Mouse (Mus musculus): Measurements from ENCODE around the gene Clps. TPM values are rescaled to one million over a fixed set of nuclear protein-coding genes. Genes with fewer than 3 reads are reported as not detected.
A peak's percentile ranks its signal among the peaks of the same experiment; 100 is the strongest.

The Clps gene
- polyA plus RNA-seq, 1 experiment from 2014 or later = not detected

DNA sequence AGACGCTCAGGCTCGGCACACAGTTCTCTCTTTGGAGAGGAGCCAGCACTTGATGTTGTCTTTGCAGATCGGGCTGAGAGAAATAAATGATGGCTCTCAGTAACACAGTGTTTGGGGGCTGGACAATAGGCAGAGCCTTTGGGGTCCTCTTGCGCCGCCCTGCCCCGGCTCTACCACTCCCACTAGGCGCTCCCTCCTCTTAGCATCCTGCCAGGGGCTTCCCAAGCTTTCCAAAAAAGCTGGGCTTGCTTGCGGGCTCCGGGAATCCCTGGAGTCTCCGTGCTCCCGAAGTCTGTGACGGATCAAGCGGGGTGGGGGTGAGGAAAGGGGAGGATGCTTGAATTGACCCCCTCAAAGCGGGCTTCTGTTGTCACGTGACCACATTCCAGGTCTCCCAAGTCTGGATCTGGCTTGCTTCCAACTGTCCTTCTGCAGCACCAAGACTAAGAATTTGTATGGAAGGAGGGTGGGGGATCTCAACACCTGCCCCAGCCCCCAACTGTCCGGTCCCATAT lies 43.1 kb downstream of the Clps start, which contains the start of gene Fkbp5:
Gene Fkbp5 (minus strand): TSS at position 87 of the 515 bp plus-strand sequence.
- Histone ChIP-seq H3K9me3 (ENCODE audit: control insufficient read depth, low read length) (no peaks in the 10 kb centered on the region), H3K27ac (ENCODE audit: low read depth, low read length) (peak within 1 kb of the TSS; percentile 72), H3K4me3 (ENCODE audit: low read length) (peak within 1 kb of the TSS; percentile 53), H3K4me2 (ENCODE audit: low read length) (peak within 1 kb of the TSS; percentile 94), H3K4me1 (ENCODE audit: control insufficient read depth, insufficient read depth, low read depth, low read length) (peaks cover 18% of the 10 kb centered on the region), H3K27me3 (replicated peaks; ENCODE audit: control insufficient read depth, insufficient read depth, low read length) (peaks cover 6% of the 10 kb centered on the region), H3K9ac (ENCODE audit: low read depth, low read length) (peak within 1 kb of the TSS; percentile 77), H3K36me3 (ENCODE audit: control insufficient read depth, insufficient read depth, low read length) (no peaks in the 10 kb centered on the region)
- ATAC-seq = no peak
- WGBS = under 1% methylated on average over 16 of the region's 16 CpGs

DNA sequence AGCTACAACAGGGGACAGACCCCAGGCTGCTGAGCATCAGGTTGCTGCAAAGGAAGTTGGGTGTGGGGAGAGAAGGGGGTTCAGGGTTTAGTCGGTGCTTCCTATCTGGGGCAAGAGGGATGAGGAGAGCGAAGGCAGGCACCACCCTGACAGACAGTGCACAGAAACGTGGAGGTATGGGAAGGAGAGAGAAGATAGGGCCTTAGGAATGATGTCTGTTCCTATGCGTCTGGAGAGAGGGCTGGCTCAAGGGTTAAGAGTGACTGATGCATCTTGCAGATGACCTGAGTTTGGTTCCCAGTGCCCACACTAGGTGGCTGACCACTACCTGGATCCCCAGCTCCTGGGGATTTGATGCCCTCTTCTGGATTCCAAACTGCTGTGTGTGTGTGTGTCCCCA lies 43.7 kb downstream of the Clps start:
- no peak overlapping the region for H3K27ac ChIP-seq (ENCODE audit: low read depth, low read length)
- WGBS = 84% methylated on average over 4 of the region's 4 CpGs
- peaks cover 6% of the 10 kb centered on the region for H3K27me3 ChIP-seq (replicated peaks; ENCODE audit: control insufficient read depth, insufficient read depth, low read length)
- no peaks in the 10 kb centered on the region for H3K9me3 ChIP-seq (ENCODE audit: control insufficient read depth, low read length)
- H3K4me1 ChIP-seq (ENCODE audit: control insufficient read depth, insufficient read depth, low read depth, low read length) = peaks cover 13% of the 10 kb centered on the region
- no peak overlapping the region; the same call in 1 of the 2 replicates for H3K4me3 ChIP-seq (ENCODE audit: low read length)
- peak overlapping the region; percentile 94 for H3K4me2 ChIP-seq (ENCODE audit: low read length)
- H3K9ac ChIP-seq (ENCODE audit: low read depth, low read length) = no peak overlapping the region
- no peaks in the 10 kb centered on the region for H3K36me3 ChIP-seq (ENCODE audit: control insufficient read depth, insufficient read depth, low read length)
- no peak for ATAC-seq

DNA sequence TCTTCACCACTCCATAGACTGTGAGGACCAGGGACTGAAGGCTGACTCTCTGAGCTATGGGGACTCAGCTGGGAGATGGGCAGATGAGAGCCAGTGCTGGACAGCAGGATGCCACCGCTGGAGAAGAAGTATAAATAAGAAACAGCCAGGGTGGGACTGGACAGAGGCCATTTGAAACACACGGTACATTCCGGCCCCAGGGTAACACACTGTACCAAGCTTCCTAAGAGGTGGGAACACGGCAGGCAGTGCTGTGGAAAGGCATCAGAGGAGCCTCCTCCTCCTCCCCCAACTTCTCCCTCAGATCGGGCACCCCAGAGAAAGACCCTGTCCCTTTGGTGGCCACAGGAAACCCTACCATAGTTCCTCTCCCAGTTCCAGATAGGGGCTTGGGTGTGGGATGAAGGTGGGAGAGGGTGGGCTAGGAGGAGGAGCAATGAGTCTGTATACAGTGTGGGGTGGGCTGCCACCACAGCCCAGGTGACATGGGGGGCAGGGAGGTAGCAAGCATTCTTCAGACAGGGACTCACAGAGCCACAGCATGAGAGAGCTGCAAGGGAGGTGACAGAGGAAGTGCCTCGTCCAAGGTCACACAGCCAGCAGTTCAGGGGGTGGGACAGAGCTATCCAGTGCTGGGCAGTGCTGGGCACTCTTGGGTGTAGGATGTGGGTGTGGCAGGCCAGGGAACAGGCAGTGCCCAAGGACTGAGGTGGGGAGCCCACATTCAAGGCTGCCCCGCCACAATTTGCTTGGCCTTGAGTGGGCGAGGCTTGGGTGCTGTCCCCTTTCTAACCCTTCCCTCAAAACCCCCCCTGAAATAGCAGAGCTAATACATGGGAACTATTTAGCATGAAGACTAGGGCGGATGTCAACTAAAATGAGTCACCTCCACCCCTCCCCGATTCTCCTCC lies 44.9 kb downstream of the Clps start:
- WGBS = 63% methylated on average over 10 of the region's 10 CpGs

DNA sequence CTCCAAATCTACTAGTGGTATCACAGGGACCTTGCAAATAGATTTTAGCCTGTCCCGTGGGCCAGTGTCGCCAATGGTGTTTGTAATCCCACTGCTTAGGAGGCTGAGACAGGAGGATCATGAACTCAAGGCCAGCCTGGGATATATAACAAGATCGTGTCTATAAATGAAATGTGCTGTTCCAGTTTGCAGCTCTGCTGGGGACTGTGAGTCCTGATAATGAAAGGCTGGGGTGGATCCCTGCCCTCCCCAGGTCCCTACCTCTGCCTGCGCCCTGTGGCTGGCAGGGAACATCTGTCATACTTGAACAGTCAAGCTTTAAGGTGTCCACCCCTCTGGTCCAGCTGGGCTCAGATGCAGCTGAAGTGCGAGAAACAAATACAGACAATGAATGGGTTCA lies 46.0 kb downstream of the Clps start:
- Histone ChIP-seq H3K9me3 (ENCODE audit: control insufficient read depth, low read length) (no peaks in the 10 kb centered on the region), H3K9ac (ENCODE audit: low read depth, low read length) (no peak overlapping the region), H3K36me3 (ENCODE audit: control insufficient read depth, insufficient read depth, low read length) (no peaks in the 10 kb centered on the region), H3K27me3 (replicated peaks; ENCODE audit: control insufficient read depth, insufficient read depth, low read length) (no peaks in the 10 kb centered on the region; the same call in 1 of the 2 replicates), H3K4me2 (ENCODE audit: low read length) (no peak overlapping the region), H3K27ac (ENCODE audit: low read depth, low read length) (no peak overlapping the region), H3K4me3 (ENCODE audit: low read length) (no peak overlapping the region), H3K4me1 (ENCODE audit: control insufficient read depth, insufficient read depth, low read depth, low read length) (peaks cover 15% of the 10 kb centered on the region)
- WGBS = 51% methylated on average over 5 of the region's 5 CpGs
- ATAC-seq = no peak

More for the DNA sequence above, 44.9 kb downstream of the Clps start:
- H3K9ac ChIP-seq (ENCODE audit: low read depth, low read length) = no peak overlapping the region
- no peak overlapping the region for H3K4me2 ChIP-seq (ENCODE audit: low read length)
- ATAC-seq = no peak; the same call in 1 of the 2 replicates
- no peaks in the 10 kb centered on the region for H3K9me3 ChIP-seq (ENCODE audit: control insufficient read depth, low read length)
- no peaks in the 10 kb centered on the region for H3K36me3 ChIP-seq (ENCODE audit: control insufficient read depth, insufficient read depth, low read length)
- peaks cover 2% of the 10 kb centered on the region for H3K27me3 ChIP-seq (replicated peaks; ENCODE audit: control insufficient read depth, insufficient read depth, low read length)
- H3K4me3 ChIP-seq (ENCODE audit: low read length) = no peak overlapping the region
- peaks cover 15% of the 10 kb centered on the region for H3K4me1 ChIP-seq (ENCODE audit: control insufficient read depth, insufficient read depth, low read depth, low read length)
- no peak overlapping the region for H3K27ac ChIP-seq (ENCODE audit: low read depth, low read length)

DNA sequence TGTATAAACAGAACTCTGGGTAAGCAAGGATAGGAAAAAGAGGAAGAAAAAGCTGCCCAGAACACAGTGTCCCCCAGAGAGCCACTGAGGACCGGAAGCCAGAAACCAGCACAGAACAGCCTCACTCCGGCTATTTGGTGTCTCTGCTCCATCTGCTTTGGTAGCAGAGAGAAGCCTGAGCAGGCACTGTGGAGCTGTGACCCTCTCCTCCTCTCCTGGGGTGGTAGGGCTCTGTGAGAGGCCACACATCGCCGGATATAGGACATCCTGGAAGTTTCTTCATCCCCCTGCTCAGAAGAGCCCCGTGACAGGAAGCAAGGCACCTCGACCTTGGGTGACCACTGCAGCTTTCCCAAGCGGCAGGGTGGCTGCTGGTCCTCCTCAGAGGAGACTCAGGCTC lies 46.7 kb downstream of the Clps start:
- Histone ChIP-seq H3K4me2 (ENCODE audit: low read length) (no peak overlapping the region), H3K9me3 (ENCODE audit: control insufficient read depth, low read length) (no peaks in the 10 kb centered on the region), H3K27ac (ENCODE audit: low read depth, low read length) (no peak overlapping the region), H3K4me3 (ENCODE audit: low read length) (no peak overlapping the region), H3K4me1 (ENCODE audit: control insufficient read depth, insufficient read depth, low read depth, low read length) (peaks cover 14% of the 10 kb centered on the region), H3K27me3 (replicated peaks; ENCODE audit: control insufficient read depth, insufficient read depth, low read length) (no peaks in the 10 kb centered on the region; the same call in 1 of the 2 replicates), H3K9ac (ENCODE audit: low read depth, low read length) (no peak overlapping the region), H3K36me3 (ENCODE audit: control insufficient read depth, insufficient read depth, low read length) (no peaks in the 10 kb centered on the region)
- ATAC-seq = no peak
- WGBS = 72% methylated on average over 7 of the region's 7 CpGs

DNA sequence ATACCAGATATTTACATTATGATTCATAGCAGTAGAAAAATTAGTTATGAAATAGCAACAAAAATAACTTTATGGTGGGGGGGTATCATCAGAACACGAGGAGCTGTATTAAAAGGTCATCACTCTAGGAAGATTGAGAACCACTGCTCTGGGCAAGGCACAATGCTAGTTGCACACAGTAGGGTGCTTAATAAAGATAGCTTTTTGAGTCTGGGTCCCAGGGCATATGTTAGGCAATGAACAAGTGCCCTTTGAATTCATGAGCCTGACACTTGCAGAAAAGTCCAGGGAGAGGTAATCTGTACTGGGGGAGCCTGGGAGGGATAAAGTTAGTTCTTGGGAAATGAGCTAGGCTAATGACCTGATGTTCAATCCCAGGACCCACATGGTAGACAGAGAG lies 47.2 kb downstream of the Clps start:
- 71% methylated on average over 1 of the region's 1 CpGs for WGBS

DNA sequence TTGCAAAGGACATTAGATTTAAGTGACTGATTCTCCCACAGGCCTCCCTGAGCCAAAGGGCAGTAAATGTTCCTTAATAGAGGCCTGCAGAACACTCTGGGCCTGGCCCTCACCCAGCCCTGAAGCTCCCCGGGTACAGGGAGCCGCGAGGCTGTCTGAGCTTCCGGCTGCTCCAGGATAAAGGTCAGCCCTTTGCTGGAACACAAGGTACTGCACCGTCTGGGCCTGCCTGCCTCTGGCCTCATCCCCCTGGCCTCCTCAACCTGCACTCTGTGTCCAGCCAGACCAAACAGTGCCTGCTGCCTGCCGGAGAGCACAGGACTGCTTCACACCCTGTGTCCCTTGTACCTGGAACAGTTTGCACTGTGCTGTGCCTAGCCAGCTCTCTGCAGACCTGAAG lies 47.9 kb downstream of the Clps start:
- H3K27ac ChIP-seq (ENCODE audit: low read depth, low read length) = no peak overlapping the region
- no peak overlapping the region for H3K4me3 ChIP-seq (ENCODE audit: low read length)
- no peak overlapping the region for H3K9ac ChIP-seq (ENCODE audit: low read depth, low read length)
- 47% methylated on average over 6 of the region's 6 CpGs for WGBS
- H3K4me1 ChIP-seq (ENCODE audit: control insufficient read depth, insufficient read depth, low read depth, low read length) = peaks cover 7% of the 10 kb centered on the region
- no peaks in the 10 kb centered on the region for H3K36me3 ChIP-seq (ENCODE audit: control insufficient read depth, insufficient read depth, low read length)
- no peaks in the 10 kb centered on the region; the same call in 1 of the 2 replicates for H3K27me3 ChIP-seq (replicated peaks; ENCODE audit: control insufficient read depth, insufficient read depth, low read length)
- ATAC-seq = no peak
- H3K4me2 ChIP-seq (ENCODE audit: low read length) = no peak overlapping the region
- no peaks in the 10 kb centered on the region for H3K9me3 ChIP-seq (ENCODE audit: control insufficient read depth, low read length)

More for the DNA sequence above, 47.2 kb downstream of the Clps start:
- H3K27me3 ChIP-seq (replicated peaks; ENCODE audit: control insufficient read depth, insufficient read depth, low read length) = no peaks in the 10 kb centered on the region; the same call in 1 of the 2 replicates
- no peak overlapping the region for H3K4me3 ChIP-seq (ENCODE audit: low read length)
- H3K9ac ChIP-seq (ENCODE audit: low read depth, low read length) = no peak overlapping the region
- H3K36me3 ChIP-seq (ENCODE audit: control insufficient read depth, insufficient read depth, low read length) = no peaks in the 10 kb centered on the region
- no peaks in the 10 kb centered on the region for H3K9me3 ChIP-seq (ENCODE audit: control insufficient read depth, low read length)
- H3K27ac ChIP-seq (ENCODE audit: low read depth, low read length) = no peak overlapping the region
- peaks cover 9% of the 10 kb centered on the region for H3K4me1 ChIP-seq (ENCODE audit: control insufficient read depth, insufficient read depth, low read depth, low read length)
- ATAC-seq = no peak
- H3K4me2 ChIP-seq (ENCODE audit: low read length) = no peak overlapping the region

DNA sequence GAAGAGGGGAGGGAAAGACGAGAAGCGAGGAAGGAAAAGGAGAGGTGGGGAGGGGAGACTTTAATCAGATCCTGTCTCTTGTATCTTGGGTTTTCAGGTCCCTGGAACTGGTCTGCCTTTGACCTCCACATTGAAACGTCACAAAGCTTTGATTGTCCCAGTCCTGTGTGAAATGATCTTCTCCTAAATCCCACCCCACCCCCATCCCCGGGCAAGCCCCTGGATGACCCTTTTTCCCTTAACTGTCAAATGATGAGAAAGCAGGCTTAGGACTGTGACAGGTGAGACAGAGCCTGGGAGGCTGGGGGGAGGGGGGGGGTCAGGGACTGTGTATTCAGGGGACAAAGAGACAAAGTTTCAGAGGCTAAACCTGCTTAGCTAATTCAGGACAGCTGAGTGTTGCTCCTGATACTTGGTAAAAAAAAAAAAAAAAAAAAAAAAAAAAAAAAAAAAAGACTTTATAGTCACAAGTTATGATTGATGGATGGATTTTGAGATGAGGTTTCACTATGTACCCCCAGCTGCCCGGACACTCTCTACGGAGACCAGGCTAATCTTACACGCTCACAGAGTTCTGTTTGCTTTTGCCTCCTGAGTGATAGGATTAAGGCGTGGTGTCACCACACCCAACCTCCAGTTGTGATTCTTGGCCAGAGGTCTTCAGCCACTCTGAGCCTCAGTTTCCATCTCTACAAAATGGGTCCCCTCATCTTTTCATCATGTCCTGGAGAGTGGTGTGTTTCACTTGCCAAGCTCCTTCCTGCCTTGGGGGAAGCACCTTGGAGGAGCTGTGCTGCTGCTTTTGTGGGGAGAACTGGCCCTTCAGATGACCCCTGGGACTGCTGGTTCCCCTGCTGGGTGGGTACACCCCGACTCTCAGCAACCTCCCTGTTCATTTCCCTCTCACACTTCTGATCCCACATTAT lies 48.7 kb downstream of the Clps start:
- no peak for ATAC-seq
- peaks cover 5% of the 10 kb centered on the region for H3K4me1 ChIP-seq (ENCODE audit: control insufficient read depth, insufficient read depth, low read depth, low read length)
- no peak overlapping the region for H3K4me2 ChIP-seq (ENCODE audit: low read length)
- 40% methylated on average over 9 of the region's 9 CpGs for WGBS
- no peak overlapping the region for H3K4me3 ChIP-seq (ENCODE audit: low read length)
- no peaks in the 10 kb centered on the region; the same call in 1 of the 2 replicates for H3K27me3 ChIP-seq (replicated peaks; ENCODE audit: control insufficient read depth, insufficient read depth, low read length)
- no peak overlapping the region for H3K27ac ChIP-seq (ENCODE audit: low read depth, low read length)
- no peak overlapping the region for H3K9ac ChIP-seq (ENCODE audit: low read depth, low read length)
- no peaks in the 10 kb centered on the region for H3K9me3 ChIP-seq (ENCODE audit: control insufficient read depth, low read length)
- H3K36me3 ChIP-seq (ENCODE audit: control insufficient read depth, insufficient read depth, low read length) = no peaks in the 10 kb centered on the region

Data from hindbrain, embryonic 16.5 days (tissue).